Mouse (Mus musculus): ENCODE results near the gene Slc27a5.

Gene Slc27a5

DNA sequence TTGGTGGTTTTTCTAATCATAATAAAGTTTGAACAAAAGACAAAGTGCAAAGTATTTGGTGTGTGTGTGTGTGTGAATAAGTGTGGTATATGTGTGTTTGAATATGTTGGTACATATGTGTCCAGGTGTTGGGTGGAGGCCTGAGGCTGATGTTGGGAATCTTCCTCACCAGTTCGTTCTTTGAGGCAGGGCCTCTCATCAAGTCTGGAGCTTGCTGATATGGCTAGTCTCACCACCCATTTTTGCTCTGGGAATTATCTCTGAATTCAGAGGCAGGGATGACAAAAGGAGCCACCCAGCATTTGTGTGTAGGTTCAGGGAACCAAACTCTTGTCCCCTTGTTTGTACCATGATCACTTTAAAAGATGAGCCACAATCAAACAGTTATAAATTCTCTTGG, 12.3 kb downstream of the Slc27a5 start:
- no peak for DNase-seq (ENCODE audit: low read depth, low spot score)

GRCm38 (mm10) chr7:12980291-12980690, 17.7 kb downstream of the Slc27a5 start:
- DNase-seq (ENCODE audit: low read depth, low spot score) = no peak

DNA sequence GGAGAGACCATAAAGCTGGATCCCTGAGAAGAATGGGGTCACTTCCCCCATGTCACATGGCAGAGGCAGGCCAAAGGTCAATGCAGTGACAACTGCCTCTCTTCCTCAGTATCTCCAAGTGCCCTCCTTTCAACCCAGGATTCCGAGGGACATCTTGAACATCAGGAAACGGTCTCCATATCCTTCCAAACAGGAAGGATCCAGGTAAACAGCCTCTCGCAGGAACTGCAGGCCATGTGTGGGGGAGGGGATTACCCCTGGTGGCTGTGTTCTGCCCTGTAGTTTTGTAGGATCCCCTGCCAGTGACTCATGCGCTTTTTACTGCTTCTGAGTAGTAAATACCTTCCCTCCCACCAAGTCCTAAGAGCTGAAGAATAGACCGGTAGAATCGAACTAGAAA, 18.2 kb downstream of the Slc27a5 start:
- no peak for DNase-seq (ENCODE audit: low read depth, low spot score)

DNA sequence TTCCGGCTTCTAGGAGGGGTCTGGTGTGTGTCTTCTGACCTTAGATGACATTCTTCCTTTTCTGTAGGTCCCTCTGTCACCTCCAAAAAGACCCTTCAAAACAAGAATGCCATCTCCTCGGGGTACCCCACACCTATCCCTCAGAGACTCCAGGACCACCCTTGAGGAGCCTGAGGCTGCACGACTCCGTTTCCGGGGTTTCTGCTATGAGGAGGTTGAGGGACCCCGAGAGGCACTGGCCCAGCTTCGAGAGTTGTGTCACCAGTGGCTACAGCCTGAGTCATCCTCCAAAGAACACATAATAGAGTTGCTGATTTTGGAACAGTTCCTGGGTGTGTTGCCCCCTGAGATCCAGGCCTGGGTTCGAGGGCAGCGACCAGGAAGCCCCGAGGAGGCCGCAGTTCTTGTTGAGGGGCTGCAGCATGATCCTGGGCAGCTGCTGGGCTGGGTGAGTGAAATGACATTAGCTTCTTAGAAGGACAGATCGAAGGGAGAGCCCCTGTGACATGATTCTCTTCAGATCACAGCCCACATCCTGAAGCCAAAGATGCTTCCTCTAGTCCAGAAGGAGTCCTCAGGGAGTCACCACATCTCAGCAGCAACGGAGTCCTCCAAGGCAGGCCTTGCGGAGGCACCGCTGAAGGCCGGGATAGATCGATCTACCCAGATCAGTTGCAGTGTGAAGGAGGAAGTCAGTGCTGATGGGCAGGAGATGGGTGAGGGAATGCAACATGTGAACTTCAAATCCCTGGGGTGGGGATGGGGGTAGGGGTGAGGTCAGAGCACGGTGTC, 18.9 kb downstream of the Slc27a5 start:
- DNase-seq (ENCODE audit: low read depth, low spot score) = no peak

- DNase-seq (ENCODE audit: low read depth, low spot score) = peak; percentile 96
Measured at GRCm38 (mm10) chr7:12977682-12978389, 20.2 kb downstream of the Slc27a5 start, which contains the start of gene Zfp446. Zfp446 (plus strand) TSS chr7:12977848.

DNA sequence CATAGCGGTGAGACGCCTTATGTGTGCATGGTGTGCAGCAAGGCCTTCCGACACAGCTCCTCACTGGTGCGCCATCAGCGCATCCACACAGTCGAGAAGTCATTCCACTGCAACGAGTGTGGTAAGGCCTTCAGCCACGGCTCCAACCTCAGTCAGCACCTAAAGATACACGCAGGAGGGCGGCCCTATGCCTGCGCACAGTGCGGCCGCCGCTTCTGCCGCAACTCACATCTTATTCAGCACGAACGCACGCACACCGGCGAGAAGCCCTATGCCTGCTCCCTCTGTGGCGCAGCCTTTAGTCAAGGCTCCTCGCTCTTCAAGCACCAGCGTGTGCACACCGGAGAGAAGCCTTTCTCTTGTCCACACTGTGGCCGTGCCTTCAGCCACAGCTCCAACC, 27.1 kb downstream of the Slc27a5 start:
- no peak for DNase-seq (ENCODE audit: low read depth, low spot score)

DNA sequence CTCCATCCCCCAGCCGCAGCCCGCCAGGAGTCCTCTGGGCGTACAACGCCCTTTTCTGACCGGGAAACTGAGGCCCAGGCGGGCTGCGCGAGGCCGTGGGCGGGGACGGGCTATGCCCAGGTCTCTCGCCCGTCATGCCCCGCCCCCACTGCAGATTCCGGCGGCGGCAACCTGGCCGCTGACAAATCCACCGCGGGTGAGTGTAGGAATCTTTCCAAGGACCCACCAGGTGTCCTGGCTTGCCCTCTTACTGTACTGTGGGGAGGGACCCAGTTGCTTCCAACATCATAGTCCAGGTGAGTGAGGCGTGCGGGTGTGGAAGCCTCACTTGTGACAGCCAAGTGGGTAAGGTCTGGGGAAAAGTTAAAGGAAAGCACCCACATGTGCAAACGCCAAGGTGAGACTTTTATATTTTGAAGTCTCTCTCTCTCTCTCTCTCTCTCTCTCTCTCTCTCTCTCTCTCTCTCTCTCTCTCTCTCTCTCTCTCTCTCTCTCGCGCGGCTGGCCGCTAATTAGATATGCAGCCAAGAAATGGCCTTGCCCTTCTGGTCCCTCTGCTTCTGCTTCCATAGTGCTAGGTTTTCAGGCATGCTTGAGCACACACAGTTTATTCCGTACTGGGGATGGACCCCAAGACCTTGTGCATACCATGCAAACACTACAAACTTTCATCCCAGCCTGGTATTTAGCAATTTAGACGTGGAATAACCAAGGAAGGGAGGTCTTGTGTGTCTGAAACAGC, 31.7 kb downstream of the Slc27a5 start:
- DNase-seq (ENCODE audit: low read depth, low spot score) = no peak

DNA sequence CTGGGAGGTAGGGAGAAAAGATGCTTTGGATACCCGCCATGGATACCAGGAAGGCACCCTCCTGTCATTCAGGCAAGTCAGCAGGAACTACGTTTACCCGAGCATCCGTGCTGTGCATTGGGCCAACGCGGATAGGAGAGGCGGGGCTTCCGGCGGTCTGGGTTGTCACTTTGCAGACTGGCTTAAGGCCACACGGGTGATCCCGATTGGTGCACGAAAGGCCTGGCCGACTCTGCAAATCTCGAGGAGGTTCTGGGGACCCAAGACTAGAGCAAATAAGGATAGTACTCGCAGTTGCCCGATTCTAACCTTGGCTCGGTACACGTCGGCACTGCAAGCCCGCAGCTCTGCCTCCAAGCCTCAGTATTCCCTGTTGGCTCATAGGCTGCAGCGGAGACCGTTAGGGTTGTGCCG, 32.3 kb downstream of the Slc27a5 start, which contains the start of gene Zfp324:
TSS of gene Zfp324 (plus strand) at position 161 of the 414 bp plus-strand sequence.
- DNase-seq (ENCODE audit: low read depth, low spot score) = peak; percentile 77

GRCm38 (mm10) chr7:12961511-12962141, 36.4 kb downstream of the Slc27a5 start:
- DNase-seq (ENCODE audit: low read depth, low spot score) = peak; percentile 66

GRCm38 (mm10) chr7:12959718-12960117, 38.3 kb downstream of the Slc27a5 start:
- no peak for DNase-seq (ENCODE audit: low read depth, low spot score)

DNA sequence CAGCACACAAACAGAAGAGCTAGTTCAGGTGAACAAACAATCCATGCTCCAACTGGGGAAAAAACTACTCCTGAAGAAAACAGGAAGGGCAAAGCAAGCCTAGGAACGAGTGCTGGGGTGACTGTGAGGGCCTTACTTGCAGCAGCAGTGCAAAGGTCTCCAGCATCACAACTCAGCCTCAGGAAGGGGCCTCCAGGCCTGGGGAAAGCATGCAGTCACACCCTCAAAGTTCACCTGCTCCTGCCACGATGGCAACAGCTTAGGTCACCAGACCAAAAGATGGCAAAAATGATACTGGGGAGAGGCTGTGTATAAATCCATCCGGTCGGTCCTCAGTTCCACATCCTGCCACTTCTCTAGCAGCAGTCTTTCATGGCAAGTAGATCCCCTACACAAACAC, 39.0 kb downstream of the Slc27a5 start:
- no peak for DNase-seq (ENCODE audit: low read depth, low spot score)

DNA sequence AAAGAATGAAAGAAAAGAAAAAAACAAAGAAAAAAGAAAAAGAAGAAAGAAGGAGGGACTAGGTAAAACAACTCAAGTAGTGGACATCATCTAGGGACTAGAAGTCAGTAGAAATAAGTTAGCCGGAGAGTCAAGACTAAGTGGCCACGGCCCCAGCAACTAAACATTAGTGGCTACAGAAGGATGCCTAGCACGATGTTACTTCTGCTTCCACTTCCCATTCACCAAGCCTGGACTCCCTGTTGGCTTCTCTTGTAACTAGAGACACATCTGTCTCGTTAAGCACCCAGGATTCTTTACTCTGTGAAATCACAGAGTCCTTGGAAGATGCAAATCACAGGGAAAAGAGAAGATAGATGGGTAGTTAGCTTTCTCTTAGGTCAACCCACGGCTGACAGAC, 40.5 kb downstream of the Slc27a5 start:
- no peak for DNase-seq (ENCODE audit: low read depth, low spot score)

DNA sequence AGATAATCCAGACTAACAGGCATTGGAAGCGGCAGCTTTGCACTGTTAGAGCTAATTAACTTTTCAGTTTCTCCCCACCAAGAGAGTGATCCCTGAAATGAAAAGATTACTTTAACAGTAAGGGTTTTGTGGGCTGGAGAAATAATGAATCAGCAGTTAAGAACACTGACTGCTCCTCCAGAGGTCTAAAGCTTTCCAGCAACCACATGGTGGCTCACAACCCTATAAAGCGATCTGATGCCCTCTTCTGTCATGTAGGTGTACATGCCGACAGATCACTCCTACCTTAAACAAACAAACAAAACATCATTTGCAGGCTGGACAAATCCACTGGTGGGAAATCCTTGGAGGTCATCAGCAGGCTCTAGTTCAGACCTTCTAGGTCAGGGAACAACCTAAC, 43.1 kb downstream of the Slc27a5 start:
- no peak for DNase-seq (ENCODE audit: low read depth, low spot score)

DNA sequence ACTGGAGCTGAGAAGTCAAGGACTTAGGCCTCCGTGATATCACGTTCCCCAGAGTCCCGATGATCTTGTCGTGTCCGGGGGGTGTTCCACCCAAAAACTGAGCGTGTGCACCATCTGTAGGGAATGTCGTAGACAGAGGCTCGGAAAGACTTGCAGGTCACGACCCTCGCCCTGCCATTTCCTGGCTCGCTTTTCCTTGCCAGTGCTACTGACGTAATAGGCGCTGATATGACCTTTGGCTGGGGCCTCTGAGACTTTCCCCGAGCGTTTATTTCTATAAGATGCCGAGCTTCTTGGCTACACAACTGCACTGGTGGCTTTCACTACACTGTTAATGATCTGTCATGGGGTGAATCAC, 48.1 kb downstream of the Slc27a5 start:
- no peak for DNase-seq (ENCODE audit: low read depth, low spot score)

DNA sequence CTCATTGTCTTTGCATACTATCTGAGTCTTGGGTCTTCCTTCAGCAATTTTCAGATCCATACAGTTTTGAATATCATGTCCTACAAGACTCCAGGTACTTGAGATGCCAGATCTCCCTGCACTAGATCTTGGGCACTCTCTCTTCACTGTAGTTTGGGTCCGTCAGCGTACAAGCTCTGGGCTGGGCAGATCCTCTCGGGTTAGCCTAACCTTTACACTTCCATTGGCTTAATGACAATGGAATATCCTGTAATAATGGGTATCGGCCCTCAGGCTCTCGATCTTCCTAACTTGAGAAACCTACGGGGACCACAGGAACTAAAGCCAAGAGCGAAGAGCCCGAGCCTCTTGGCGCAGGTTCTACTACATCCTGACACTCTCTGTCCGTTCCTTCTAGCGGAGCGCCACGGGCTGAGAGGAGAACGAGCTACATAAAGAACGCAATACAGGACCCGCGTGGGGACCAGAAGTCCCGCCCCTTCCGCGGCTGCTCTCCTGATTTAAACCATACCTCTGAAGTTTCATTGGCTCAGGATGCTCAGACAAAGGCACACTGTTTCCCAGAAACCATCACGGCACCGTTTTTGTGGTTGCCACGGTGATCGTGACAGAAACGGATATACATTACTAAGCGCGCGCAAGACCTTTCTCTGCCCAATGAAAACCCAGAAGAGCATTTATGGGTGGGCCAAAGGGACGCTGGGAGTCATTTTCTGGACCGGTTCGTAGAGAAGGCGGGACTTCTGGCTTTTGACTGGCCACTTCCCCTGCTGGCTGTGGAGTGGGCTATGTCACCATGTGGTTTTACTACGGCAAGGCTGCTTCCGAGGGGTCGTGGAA, 48.7 kb downstream of the Slc27a5 start:
- peak; percentile 95 for DNase-seq (ENCODE audit: low read depth, low spot score)

DNA sequence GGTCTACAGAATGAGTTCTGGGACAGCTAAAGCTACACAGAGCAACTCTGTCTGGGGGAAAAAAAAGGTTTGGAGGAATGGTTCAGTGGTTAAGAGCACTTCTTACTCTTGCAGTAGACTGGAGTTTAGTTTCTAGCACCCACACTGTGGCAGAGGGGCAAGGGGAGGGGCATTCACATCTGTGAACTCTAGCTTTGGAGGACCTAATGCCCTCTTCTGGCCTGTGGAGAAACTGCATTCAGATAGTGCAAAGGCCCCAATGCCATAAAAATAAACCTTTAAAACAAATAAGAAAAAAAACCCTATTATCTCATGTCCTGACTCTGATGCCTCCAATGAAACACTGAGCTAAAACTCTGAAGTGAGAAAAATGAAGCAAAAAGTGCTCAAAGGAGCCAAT, 54.5 kb downstream of the Slc27a5 start:
- DNase-seq (ENCODE audit: low read depth, low spot score) = no peak

GRCm38 (mm10) chr7:12940599-12940998, 57.4 kb downstream of the Slc27a5 start:
- DNase-seq (ENCODE audit: low read depth, low spot score) = no peak

All from forelimb bud, embryonic 11.5 days (tissue).